Mouse (Mus musculus) embryo, embryonic 10 days (tissue): Measurements from ENCODE around the gene Olfr1256.

Source experiments
- DNase-seq: peaks from one replicate; pipeline ENCODE4 v3.0.0-alpha.2; 2015; ENCODE audit warnings: low spot score

Olfr1256 gene

GRCm38 (mm10) chr2:89841455-89841854 lies at the start of gene Olfr1256:
Gene Olfr1256, minus strand, starts transcription at chr2:89841555.
- no peak for DNase-seq

GRCm38 (mm10) chr2:89878137-89878536 lies 36.8 kb upstream of the Olfr1256 start, which contains the start of gene Olfr1257:
Gene Olfr1257, plus strand, starts transcription at chr2:89878437.
- no peak for DNase-seq

GRCm38 (mm10) chr2:89849230-89849629 lies 7.9 kb upstream of the Olfr1256 start:
- DNase-seq = no peak

GRCm38 (mm10) chr2:89848105-89848504 lies 6.8 kb upstream of the Olfr1256 start, which contains the start of gene Olfr48:
Gene Olfr48, minus strand, starts transcription at chr2:89848205.
- DNase-seq = no peak

- no peak for DNase-seq
Observed at GRCm38 (mm10) chr2:89820216-89820615, 21.1 kb downstream of the Olfr1256 start.

- DNase-seq = no peak
Observed at GRCm38 (mm10) chr2:89811751-89812150, 29.6 kb downstream of the Olfr1256 start, which contains the start of gene Olfr1255. Gene Olfr1255, plus strand, starts transcription at chr2:89812051.

- no peak for DNase-seq
Observed at GRCm38 (mm10) chr2:89810751-89811150, 30.6 kb downstream of the Olfr1256 start.

- no peak for DNase-seq
Observed at GRCm38 (mm10) chr2:89799583-89799982, 41.8 kb downstream of the Olfr1256 start.

GRCm38 (mm10) chr2:89793519-89793918 lies 47.8 kb downstream of the Olfr1256 start, which contains the start of gene Olfr1254:
Gene Olfr1254, minus strand, starts transcription at chr2:89793619.
- DNase-seq = no peak
